Mouse (Mus musculus): Measurements from ENCODE around the gene 4930558K02Rik. TPM values are rescaled to one million over a fixed set of nuclear protein-coding genes. Genes with fewer than 3 reads are reported as not detected.

Gene 4930558K02Rik
- polyA plus RNA-seq, 1 experiment, result not detected

DNA sequence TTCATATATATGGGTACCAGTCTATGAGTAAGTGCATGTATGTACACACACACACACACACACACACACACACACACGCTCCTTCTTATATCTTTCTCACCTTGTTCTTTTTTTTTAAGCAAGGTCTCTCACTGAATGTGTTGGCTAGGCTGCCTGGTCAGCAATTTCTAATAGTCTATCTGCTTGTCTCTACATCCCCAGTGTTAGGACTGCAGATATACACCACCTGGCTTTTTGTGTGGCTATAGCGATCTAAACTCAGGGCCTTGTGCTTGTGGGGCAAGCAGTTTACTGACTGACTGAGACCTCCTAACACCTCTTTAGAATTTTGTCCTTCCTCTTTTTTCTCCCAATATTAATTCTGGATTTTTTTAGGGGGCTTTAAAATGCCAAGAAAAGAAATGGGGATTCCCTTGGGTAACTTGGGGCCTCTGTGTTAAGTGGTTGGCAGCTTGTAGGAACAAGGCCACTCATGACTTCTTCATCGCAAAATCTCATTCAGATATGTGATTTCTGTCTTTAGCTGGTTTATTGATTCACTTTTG, 61.4 kb downstream of the 4930558K02Rik start:
- Histone ChIP-seq H3K27me3 (ENCODE audit: control insufficient read depth, insufficient read depth, low read length) (no peaks in the 10 kb centered on the region), H3K36me3 (ENCODE audit: control insufficient read depth, insufficient read depth, low read length) (no peaks in the 10 kb centered on the region), H3K4me1 (ENCODE audit: control insufficient read depth, insufficient read depth, insufficient read length, low read length) (peaks cover 6% of the 10 kb centered on the region; the same call in 1 of the 2 replicates), H3K4me3 (ENCODE audit: low read depth, low read length) (no peak overlapping the region), H3K27ac (ENCODE audit: insufficient read depth, low read depth, low read length) (no peak overlapping the region)
- 87% methylated on average over 3 of the region's 3 CpGs for WGBS
- TF ChIP-seq CTCF (IDR thresholded peaks at IDR 0.05; ENCODE audit: extremely low read depth, insufficient read length, insufficient replicate concordance, low read depth, low read length), result no peak
- TF ChIP-seq POLR2A (IDR thresholded peaks at IDR 0.05; ENCODE audit: low read depth, low read length), result no peak

DNA sequence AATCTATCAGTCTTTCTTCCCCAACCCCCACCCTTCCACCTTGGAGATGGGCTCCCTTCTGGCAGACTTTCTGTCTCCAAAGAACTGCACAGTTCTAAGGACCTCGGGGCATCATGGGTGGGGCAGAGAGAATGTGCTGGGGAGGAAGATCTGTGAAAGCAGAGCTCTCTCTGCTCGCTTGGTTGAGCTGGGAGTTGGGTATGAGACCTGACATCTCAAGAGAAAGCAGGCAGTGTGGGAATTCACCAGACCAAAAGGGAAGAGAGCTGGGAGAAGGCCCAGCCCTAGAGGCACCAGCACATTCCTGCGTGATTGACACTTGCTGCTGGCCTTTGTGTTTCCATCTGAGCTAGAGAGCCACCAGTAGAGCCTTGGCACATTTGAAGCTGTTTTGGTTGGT, 63.4 kb downstream of the 4930558K02Rik start:
- Histone ChIP-seq H3K36me3 (ENCODE audit: control insufficient read depth, insufficient read depth, low read length) (no peaks in the 10 kb centered on the region), H3K4me1 (ENCODE audit: control insufficient read depth, insufficient read depth, insufficient read length, low read length) (peaks cover 3% of the 10 kb centered on the region; the same call in 1 of the 2 replicates), H3K27me3 (ENCODE audit: control insufficient read depth, insufficient read depth, low read length) (no peaks in the 10 kb centered on the region), H3K4me3 (ENCODE audit: low read depth, low read length) (no peak overlapping the region), H3K27ac (ENCODE audit: insufficient read depth, low read depth, low read length) (no peak overlapping the region)
- 61% methylated on average over 3 of the region's 3 CpGs for WGBS
- TF ChIP-seq POLR2A (IDR thresholded peaks at IDR 0.05; ENCODE audit: low read depth, low read length) (no peak), CTCF (IDR thresholded peaks at IDR 0.05; ENCODE audit: extremely low read depth, insufficient read length, insufficient replicate concordance, low read depth, low read length) (no peak)

DNA sequence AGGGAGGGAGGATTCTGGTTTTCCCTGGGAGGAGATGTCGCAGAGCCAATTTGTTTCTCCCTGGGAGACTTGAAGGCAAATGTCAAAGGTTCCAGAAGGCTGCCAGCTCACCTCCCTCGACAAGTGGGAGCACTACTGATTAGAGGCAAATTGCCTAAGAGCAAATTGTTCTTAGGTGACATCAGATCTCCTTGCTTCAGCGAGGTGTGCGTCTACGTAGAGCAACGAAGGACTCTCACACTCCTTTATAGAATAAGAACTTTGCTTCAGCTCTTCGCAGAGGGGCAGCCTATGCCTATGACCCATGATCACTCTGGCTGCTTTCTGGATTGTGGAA, 65.8 kb downstream of the 4930558K02Rik start:
- no peak overlapping the region for H3K4me3 ChIP-seq (ENCODE audit: low read depth, low read length)
- no peaks in the 10 kb centered on the region for H3K36me3 ChIP-seq (ENCODE audit: control insufficient read depth, insufficient read depth, low read length)
- no peaks in the 10 kb centered on the region for H3K27me3 ChIP-seq (ENCODE audit: control insufficient read depth, insufficient read depth, low read length)
- 42% methylated on average over 7 of the region's 7 CpGs for WGBS
- peaks cover 3% of the 10 kb centered on the region; the same call in 1 of the 2 replicates for H3K4me1 ChIP-seq (ENCODE audit: control insufficient read depth, insufficient read depth, insufficient read length, low read length)
- no peak for TF ChIP-seq POLR2A (IDR thresholded peaks at IDR 0.05; ENCODE audit: low read depth, low read length)
- TF ChIP-seq CTCF (IDR thresholded peaks at IDR 0.05; ENCODE audit: extremely low read depth, insufficient read length, insufficient replicate concordance, low read depth, low read length), result no peak
- no peak overlapping the region for H3K27ac ChIP-seq (ENCODE audit: insufficient read depth, low read depth, low read length)

DNA sequence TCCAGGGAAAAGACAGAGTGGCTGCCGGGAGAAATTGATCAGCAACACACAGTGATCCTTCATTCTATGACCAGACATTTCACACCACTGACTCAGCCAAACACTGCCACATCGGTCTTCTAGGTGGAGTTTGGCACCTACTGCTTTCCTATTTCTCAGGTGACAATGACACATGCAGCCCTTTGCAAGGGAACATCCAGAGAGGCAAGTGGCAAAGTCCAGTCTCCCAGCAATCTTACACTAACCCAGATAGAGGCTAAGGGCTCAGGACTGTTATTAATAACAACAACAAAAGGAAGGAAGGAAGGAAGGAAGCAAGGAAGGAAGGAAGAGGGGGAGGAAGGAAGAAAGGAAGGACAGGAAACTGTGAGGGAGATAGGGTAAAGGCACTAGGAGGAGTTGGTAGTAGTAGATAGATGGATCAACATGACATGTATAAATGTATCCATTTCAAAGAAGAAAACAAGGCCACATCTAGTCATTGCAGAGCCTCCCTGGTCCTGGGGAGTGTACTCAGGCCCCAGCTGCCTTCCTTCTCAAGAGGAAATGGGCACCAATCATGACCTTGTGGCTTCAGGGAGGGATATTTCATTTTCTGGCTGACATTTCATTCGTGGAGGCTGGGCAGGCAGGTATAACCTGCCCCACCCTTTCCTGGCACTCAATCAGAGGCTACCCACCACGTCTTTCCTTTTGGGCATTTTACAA, 66.3 kb downstream of the 4930558K02Rik start:
- Histone ChIP-seq H3K36me3 (ENCODE audit: control insufficient read depth, insufficient read depth, low read length) (no peaks in the 10 kb centered on the region), H3K27me3 (ENCODE audit: control insufficient read depth, insufficient read depth, low read length) (no peaks in the 10 kb centered on the region), H3K4me3 (ENCODE audit: low read depth, low read length) (no peak overlapping the region), H3K4me1 (ENCODE audit: control insufficient read depth, insufficient read depth, insufficient read length, low read length) (peaks cover 3% of the 10 kb centered on the region; the same call in 1 of the 2 replicates), H3K27ac (ENCODE audit: insufficient read depth, low read depth, low read length) (0 out of 2 replicates have a peak overlapping the region, but pooled peaks have one; percentile 25)
- TF ChIP-seq POLR2A (IDR thresholded peaks at IDR 0.05; ENCODE audit: low read depth, low read length) (no peak), CTCF (IDR thresholded peaks at IDR 0.05; ENCODE audit: extremely low read depth, insufficient read length, insufficient replicate concordance, low read depth, low read length) (no peak)
- WGBS, result 30% methylated on average over 4 of the region's 4 CpGs

DNA sequence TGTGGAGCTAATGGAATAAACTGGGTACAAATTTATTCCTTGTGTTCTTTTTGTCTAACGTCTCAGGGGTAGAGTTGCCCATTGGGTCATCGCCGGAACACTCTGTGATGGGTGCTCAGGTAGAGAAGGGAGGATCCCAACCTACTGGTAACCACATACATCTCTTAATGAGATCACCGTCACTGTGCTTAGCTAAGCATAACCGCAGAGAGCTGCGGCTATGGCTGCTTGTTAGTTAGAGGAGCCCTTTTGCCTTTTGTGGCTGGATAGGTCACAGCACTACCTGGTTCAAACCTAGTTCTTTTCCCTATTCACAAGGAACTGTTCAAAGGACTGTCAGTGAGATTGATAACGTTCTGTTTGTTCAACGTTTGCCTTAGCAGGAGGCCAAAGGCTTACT, 70.4 kb downstream of the 4930558K02Rik start:
- 71% methylated on average over 8 of the region's 8 CpGs for WGBS

DNA sequence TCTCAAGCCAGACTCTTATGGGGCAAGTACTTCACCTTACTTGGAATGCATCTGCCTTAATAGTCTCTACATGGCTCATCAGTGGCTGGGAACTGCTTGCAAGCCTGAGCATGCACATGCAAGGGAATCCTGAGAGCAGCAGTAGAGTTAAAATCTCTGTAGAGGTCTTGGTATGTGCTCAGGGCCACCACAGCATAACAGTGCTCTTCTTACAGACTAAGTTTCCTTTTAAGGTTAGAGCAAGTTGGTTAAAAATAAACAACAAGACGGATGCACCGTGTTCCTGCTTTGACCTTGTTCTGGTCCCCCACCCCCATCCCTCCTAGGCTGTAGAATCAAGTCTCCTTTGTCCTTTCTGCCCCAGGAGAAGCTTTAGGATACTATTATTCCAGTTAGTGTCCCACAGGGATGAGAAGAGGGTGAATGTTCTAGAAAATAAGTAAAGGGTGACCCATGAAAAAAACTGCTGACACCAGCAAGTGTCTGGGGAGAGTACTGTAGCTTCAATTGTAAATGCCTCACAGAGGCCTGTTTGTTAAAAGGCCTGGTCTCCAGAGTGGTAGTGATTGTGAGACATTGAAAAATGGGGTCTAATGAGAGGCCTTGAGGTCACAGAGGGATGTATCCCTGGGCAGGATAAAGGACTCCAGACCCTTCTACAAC, 71.5 kb downstream of the 4930558K02Rik start:
- H3K36me3 ChIP-seq (ENCODE audit: control insufficient read depth, insufficient read depth, low read length), result no peaks in the 10 kb centered on the region
- WGBS, result 37% methylated on average over 2 of the region's 2 CpGs

More for the DNA sequence above, 70.4 kb downstream of the 4930558K02Rik start:
- H3K27ac ChIP-seq (ENCODE audit: insufficient read depth, low read depth, low read length), result no peak overlapping the region
- TF ChIP-seq CTCF (IDR thresholded peaks at IDR 0.05; ENCODE audit: extremely low read depth, insufficient read length, insufficient replicate concordance, low read depth, low read length) (no peak), POLR2A (IDR thresholded peaks at IDR 0.05; ENCODE audit: low read depth, low read length) (no peak)
- H3K36me3 ChIP-seq (ENCODE audit: control insufficient read depth, insufficient read depth, low read length), result no peaks in the 10 kb centered on the region
- H3K27me3 ChIP-seq (ENCODE audit: control insufficient read depth, insufficient read depth, low read length), result no peaks in the 10 kb centered on the region
- H3K4me1 ChIP-seq (ENCODE audit: control insufficient read depth, insufficient read depth, insufficient read length, low read length), result peaks cover 6% of the 10 kb centered on the region; the same call in 1 of the 2 replicates
- no peak overlapping the region for H3K4me3 ChIP-seq (ENCODE audit: low read depth, low read length)

DNA sequence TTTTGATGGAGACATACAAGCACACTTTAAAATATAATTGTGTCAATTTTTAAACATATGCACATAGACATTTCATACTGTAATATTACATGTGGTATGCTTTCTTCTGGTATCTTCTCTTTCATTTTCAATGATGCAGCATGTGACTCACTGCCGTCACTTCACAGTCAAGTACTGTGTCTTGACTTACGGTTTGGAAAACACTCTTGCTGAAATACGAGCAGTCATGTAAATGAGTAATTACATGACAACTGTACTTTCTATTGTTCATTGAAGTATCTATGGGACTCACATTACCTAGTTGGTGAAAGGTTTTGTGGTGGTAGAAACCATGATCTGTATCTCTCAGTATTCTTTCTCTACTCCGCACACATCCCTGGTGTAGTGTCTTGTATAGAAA, 72.3 kb downstream of the 4930558K02Rik start:
- Histone ChIP-seq H3K4me3 (ENCODE audit: low read depth, low read length) (no peak overlapping the region), H3K36me3 (ENCODE audit: control insufficient read depth, insufficient read depth, low read length) (no peaks in the 10 kb centered on the region), H3K27ac (ENCODE audit: insufficient read depth, low read depth, low read length) (no peak overlapping the region), H3K27me3 (ENCODE audit: control insufficient read depth, insufficient read depth, low read length) (no peaks in the 10 kb centered on the region), H3K4me1 (ENCODE audit: control insufficient read depth, insufficient read depth, insufficient read length, low read length) (peaks cover 3% of the 10 kb centered on the region; the same call in 1 of the 2 replicates)
- TF ChIP-seq POLR2A (IDR thresholded peaks at IDR 0.05; ENCODE audit: low read depth, low read length), result no peak
- no peak for TF ChIP-seq CTCF (IDR thresholded peaks at IDR 0.05; ENCODE audit: extremely low read depth, insufficient read length, insufficient replicate concordance, low read depth, low read length)
- 78% methylated on average over 4 of the region's 4 CpGs for WGBS

More for the DNA sequence above, 71.5 kb downstream of the 4930558K02Rik start:
- TF ChIP-seq CTCF (IDR thresholded peaks at IDR 0.05; ENCODE audit: extremely low read depth, insufficient read length, insufficient replicate concordance, low read depth, low read length), result no peak
- TF ChIP-seq POLR2A (IDR thresholded peaks at IDR 0.05; ENCODE audit: low read depth, low read length), result no peak
- peak overlapping the region; percentile 69 for H3K27ac ChIP-seq (ENCODE audit: insufficient read depth, low read depth, low read length)
- no peak overlapping the region for H3K4me3 ChIP-seq (ENCODE audit: low read depth, low read length)
- H3K4me1 ChIP-seq (ENCODE audit: control insufficient read depth, insufficient read depth, insufficient read length, low read length), result peaks cover 3% of the 10 kb centered on the region; the same call in 1 of the 2 replicates
- H3K27me3 ChIP-seq (ENCODE audit: control insufficient read depth, insufficient read depth, low read length), result no peaks in the 10 kb centered on the region

Measured in small intestine, adult 2 months (tissue).